Mouse (Mus musculus): Measurements from ENCODE around the gene Steap4. TPM values are rescaled to one million over a fixed set of nuclear protein-coding genes. Genes with fewer than 3 reads are reported as not detected.
"Not testable (repeated sequence)": the region's sequence is repeated elsewhere in the genome, so short reads cannot be mapped to it uniquely, and the experiment has no call there.

The Steap4 gene
- total RNA-seq, 2 experiments from 2014 or later = 23.7 to 26.6 TPM

DNA sequence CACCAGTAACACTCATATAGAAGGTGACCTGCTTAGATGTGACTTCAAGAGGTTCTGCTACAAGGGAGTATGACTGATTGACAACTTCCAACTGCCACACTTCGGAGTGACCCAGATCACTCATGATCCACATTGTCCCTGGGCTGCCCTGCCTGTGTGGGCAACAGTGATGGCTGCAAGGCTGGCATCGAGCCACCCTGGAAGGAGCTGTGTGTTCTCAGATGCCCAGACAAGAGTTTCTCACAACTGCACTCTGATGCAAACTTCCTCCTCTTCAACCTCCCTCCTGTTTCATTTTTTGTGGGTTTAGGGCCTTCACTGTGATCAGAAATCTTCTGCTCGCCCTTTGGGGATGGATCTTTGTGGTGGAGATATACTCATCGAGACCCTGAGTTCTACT is 28.2 kb downstream of the Steap4 start:
- no peak for DNase-seq

DNA sequence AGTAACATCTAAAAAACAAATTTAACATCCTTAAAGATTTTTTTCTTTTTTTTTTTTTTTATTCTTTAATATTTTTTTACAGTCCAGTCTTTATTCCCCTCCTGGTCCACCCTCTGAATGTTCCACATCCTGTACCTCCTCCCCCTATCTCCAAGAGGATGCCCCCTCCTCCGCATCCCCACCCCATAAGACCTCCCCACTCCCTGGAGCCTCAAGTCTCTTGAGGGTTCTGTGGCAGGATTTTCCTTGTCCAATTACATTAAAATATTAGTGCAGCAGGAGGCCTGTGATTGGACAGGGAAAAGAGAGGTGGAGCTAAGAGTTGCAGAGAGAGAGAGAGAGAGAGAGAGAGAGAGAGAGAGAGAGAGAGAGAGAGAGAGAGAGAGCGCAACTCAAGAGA is 31.4 kb downstream of the Steap4 start:
- not testable (repeated sequence) for DNase-seq

DNA sequence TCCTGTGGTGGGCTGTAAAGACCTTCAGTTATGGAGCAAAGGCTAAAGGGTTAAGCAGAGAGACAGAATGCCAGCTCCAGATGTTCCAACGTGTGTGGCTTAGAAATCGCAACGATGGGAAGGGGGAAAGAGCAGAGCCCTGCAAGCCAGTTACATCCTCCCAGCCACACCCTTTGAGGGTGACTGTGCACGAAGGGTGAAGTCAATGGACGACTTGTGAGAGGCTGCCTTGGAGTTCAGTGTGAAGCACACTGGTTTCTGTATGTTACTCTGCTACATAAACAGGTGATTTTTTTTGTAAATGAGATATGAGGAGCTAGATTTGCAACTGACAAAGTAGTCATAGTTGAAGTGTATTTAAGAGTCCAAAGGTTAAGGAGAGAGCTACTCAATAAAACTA is 33.5 kb downstream of the Steap4 start:
- DNase-seq = no peak

DNA sequence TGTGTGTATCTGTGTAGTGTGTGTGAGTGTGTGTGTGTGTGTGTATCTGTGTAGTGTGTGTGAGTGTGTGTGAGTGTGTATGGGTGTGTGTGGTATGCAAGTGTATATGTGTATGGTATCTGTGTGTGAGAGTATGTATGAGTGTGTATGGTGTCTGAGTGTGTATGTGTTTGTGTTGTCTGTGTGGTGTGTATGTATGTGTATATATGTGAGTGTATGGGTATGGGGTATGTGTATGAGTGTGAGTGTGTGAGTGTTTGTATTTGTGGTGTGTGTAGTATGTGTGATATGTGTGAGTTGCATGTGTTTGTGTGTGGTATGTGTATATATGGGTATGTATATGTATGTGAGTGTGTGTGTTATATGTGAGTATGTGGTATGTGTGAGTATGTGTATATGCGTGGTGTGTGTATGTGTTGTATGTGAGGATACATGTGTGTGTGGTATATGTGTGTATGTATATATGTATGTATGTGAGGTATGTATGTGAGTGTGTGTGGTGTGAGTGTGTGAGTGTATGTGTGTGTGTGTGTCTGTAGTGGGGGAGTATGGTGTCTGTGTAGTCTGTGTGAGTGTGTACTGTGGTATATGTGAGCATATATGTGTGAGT is 35.1 kb downstream of the Steap4 start:
- DNase-seq = no peak

DNA sequence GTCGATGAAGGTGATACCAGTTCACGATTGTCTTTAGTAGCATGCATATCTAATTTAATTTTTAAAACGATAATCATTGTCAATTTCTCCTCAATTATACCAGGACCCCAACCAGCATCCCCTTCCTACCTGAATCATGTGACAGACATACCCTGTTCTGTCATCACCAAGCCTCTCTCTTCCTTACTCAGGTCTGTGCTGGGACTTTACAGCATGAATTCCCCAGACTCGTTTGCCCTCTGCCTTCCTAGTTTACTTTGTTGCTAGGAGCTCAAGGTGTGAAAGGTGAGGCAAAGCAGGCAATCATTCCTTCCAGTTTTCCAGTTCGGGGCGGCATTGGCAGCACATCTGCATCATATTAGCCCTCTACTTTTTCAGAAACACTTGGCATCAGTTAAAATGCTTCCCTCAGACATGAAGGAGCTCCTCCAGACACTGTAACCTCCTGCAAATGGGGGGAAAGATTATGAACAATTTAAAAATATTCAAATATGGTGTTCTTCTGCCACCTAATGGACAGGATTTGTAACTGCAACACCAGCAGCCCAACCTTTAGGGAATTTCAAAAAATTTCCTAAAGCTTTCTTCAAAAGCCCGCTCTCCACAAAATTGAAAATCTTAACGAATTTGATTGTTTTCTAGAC is 36.3 kb downstream of the Steap4 start:
- peak in 1 of 2 experiments; percentile 25 for DNase-seq

DNA sequence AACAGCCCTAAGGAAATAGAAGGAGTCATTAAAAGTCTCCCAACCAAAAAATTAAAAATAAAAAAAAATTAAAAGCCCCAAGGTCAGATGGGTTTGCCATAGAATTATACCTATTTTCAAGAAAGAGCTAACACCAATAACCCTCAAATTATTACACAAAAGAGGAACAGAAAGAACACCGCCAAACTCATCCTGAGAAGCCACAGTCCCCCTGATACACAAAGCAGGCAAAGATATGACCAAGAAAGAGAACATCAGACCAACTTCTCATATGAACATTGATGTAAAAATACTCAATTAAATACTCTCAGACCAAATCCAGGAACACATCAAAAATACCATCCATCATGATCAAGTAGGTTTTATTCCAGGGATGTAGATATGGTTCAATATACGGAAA is 36.8 kb downstream of the Steap4 start:
- no peak for DNase-seq

DNA sequence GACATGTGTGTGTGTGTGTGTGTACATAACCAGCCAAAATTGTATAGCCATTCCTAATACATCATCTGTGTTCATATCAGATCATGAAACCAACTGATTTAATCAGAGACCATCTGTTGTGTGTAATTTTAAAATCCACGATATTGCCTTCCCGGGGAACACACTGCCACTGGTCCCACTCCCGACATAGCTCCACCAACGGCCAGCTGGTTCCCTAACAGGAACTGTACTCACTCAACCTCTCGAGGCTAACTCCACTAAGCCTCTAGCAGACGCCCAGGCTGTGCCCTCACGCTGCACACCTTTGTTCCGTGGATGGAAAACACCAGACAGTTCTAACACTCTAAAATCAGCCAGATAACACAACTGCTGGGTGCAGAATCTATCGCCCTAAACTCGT is 40.2 kb downstream of the Steap4 start:
- DNase-seq = no peak

DNA sequence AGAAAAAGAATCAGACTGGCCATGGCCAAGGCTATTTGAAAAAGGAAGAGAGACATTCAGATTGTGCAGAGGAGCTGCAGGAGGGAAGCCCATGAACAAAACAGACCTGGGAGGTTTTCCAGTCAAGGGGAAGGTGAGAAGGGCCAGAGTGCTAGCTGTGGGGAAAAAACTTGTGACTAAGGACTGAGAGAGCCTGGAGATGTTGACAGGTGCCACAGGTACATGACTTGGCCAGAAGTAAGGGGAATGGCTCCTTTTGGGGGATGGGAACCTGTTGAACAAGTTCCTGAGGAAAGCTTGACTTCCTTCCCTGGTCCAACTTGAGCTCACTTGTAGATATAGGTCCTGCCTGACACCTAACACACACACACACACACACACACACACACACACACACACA is 42.6 kb downstream of the Steap4 start:
- DNase-seq = no peak

DNA sequence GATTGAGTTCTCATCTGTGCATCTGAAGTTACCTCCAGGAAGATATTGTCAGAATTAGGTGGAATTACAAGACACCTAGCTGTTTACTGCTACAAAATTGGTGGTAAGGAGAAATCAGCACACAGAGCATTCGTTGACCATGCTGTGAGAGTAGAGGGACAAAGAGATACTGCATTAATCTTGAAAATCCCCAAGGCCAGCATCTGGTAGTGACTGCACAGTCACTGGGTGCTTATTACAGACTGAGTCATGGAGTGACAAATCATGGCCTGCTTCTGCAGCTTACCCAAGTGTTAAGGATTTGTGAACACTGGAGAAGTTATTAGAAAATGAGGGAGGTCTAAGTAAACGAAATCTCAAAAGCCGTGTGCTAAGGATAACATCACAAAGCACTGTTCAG is 53.0 kb downstream of the Steap4 start:
- no peak for DNase-seq

Other genes starting within 250 kb of the Steap4 start
- 100 to 1,000 TPM in 1 of 2 experiments, 10 to 100 TPM in 1; 99.8 to 110 TPM for gene Sri, start 85.6 kb downstream of the Steap4 start, total RNA-seq (2021)